Mouse (Mus musculus): Measurements from ENCODE around the gene Tmem198.

Tmem198 gene

GRCm38 (mm10) chr1:75516703-75517380 is 37.5 kb downstream of the Tmem198 start:
- no peak for DNase-seq (ENCODE audit: low read depth, low spot score)

GRCm38 (mm10) chr1:75517984-75518383 is 38.7 kb downstream of the Tmem198 start:
- peak; percentile 99 for DNase-seq (ENCODE audit: low read depth, low spot score)

- peak; percentile 68 for DNase-seq (ENCODE audit: low read depth, low spot score)
Observed at GRCm38 (mm10) chr1:75518427-75518826, 39.1 kb downstream of the Tmem198 start.

- no peak for DNase-seq (ENCODE audit: low read depth, low spot score)
Observed at GRCm38 (mm10) chr1:75519576-75519975, 40.2 kb downstream of the Tmem198 start.

- peak; percentile 97 for DNase-seq (ENCODE audit: low read depth, low spot score)
Observed at GRCm38 (mm10) chr1:75521321-75522031, 42.1 kb downstream of the Tmem198 start, which contains the start of gene Stk11ip. Gene Stk11ip, plus strand, starts transcription at chr1:75521529.

- no peak for DNase-seq (ENCODE audit: low read depth, low spot score)
Observed at GRCm38 (mm10) chr1:75524679-75525078, 45.3 kb downstream of the Tmem198 start.

- DNase-seq (ENCODE audit: low read depth, low spot score) = no peak
Observed at GRCm38 (mm10) chr1:75530546-75530945, 51.2 kb downstream of the Tmem198 start.

GRCm38 (mm10) chr1:75532280-75533172 is 53.2 kb downstream of the Tmem198 start:
- no peak for DNase-seq (ENCODE audit: low read depth, low spot score)

- DNase-seq (ENCODE audit: low read depth, low spot score) = no peak
Observed at GRCm38 (mm10) chr1:75533325-75534252, 54.3 kb downstream of the Tmem198 start.

Data from R1 (cell line).